Mouse (Mus musculus): ENCODE data around the gene Wbp1. TPM values are rescaled to one million over a fixed set of nuclear protein-coding genes. Genes with fewer than 3 reads are reported as not detected.
"Not testable (repeated sequence)": the region's sequence is repeated elsewhere in the genome, so short reads cannot be mapped to it uniquely, and the experiment has no call there.

Wbp1 gene
- 35.0 and 37.9 TPM in 2 replicates for polyA plus RNA-seq (2016; fragmentation: Nextera tagmentation; extraction: Ambion mirVana)

GRCm38 (mm10) chr6:83120930-83121862, at the start of gene Wbp1:
TSS of gene Wbp1 (minus strand) at chr6:83121559.
- H3K36me3 ChIP-seq, result peaks cover 42% of the 10 kb centered on the region
- peak within 1 kb of the TSS; percentile 95 for H3K4me2 ChIP-seq
- peak within 1 kb of the TSS; percentile 88 for H3K9ac ChIP-seq
- peak within 1 kb of the TSS; percentile 96 for H3K27ac ChIP-seq
- no peaks in the 10 kb centered on the region for H3K27me3 ChIP-seq (replicated peaks)
- no peaks in the 10 kb centered on the region for H3K9me3 ChIP-seq (replicated peaks)
- peak within 1 kb of the TSS; percentile 74 for H3K4me3 ChIP-seq
- peak; percentile 90 for ATAC-seq
- H3K4me1 ChIP-seq, result peaks cover 78% of the 10 kb centered on the region
- WGBS (ENCODE audit: insufficient replicate concordance), result under 1% methylated on average over 38 of the region's 38 CpGs

GRCm38 (mm10) chr6:83171063-83171462, 49.7 kb upstream of the Wbp1 start:
- Histone ChIP-seq H3K4me3 (no peak overlapping the region), H3K36me3 (peaks cover 8% of the 10 kb centered on the region; the same call in 1 of the 2 replicates), H3K27ac (no peak overlapping the region), H3K27me3 (replicated peaks) (no peaks in the 10 kb centered on the region), H3K4me2 (no peak overlapping the region), H3K9me3 (replicated peaks) (no peaks in the 10 kb centered on the region), H3K4me1 (peaks cover 42% of the 10 kb centered on the region), H3K9ac (no peak overlapping the region)
- no peak for ATAC-seq
- WGBS (ENCODE audit: insufficient replicate concordance), result 73% methylated on average over 5 of the region's 5 CpGs

- H3K4me1 ChIP-seq, result peaks cover 42% of the 10 kb centered on the region
- H3K27me3 ChIP-seq (replicated peaks), result no peaks in the 10 kb centered on the region
- H3K4me3 ChIP-seq, result no peak overlapping the region
- H3K9ac ChIP-seq, result no peak overlapping the region
- ATAC-seq, result no peak
- 77% methylated on average over 5 of the region's 5 CpGs for WGBS (ENCODE audit: insufficient replicate concordance)
- no peaks in the 10 kb centered on the region for H3K9me3 ChIP-seq (replicated peaks)
- H3K36me3 ChIP-seq, result 0 out of 2 replicates have a peak, but pooled peaks cover 3% of the 10 kb centered on the region
- H3K27ac ChIP-seq, result no peak overlapping the region
- H3K4me2 ChIP-seq, result no peak overlapping the region
Observed at GRCm38 (mm10) chr6:83169872-83170271, 48.5 kb upstream of the Wbp1 start.

- peak overlapping the region; percentile 93 for H3K9ac ChIP-seq
- under 1% methylated on average over 12 of the region's 12 CpGs for WGBS (ENCODE audit: insufficient replicate concordance)
- peak overlapping the region; percentile 88 for H3K4me3 ChIP-seq
- peaks cover 22% of the 10 kb centered on the region for H3K27me3 ChIP-seq (replicated peaks)
- H3K4me2 ChIP-seq, result peak overlapping the region; percentile 78
- 0 out of 2 replicates have a peak, but pooled peaks cover 3% of the 10 kb centered on the region for H3K36me3 ChIP-seq
- peak overlapping the region; percentile 81 for H3K27ac ChIP-seq
- peaks cover 56% of the 10 kb centered on the region for H3K4me1 ChIP-seq
- no peaks in the 10 kb centered on the region for H3K9me3 ChIP-seq (replicated peaks)
- peak; percentile 5 for ATAC-seq
Observed at GRCm38 (mm10) chr6:83166243-83166630, 44.9 kb upstream of the Wbp1 start.

- peaks cover 56% of the 10 kb centered on the region for H3K4me1 ChIP-seq
- H3K9ac ChIP-seq, result peak within 1 kb of the TSS; percentile 93
- H3K4me2 ChIP-seq, result peak within 1 kb of the TSS; percentile 78
- H3K27ac ChIP-seq, result peak within 1 kb of the TSS; percentile 81
- peaks cover 28% of the 10 kb centered on the region for H3K27me3 ChIP-seq (replicated peaks)
- 0 out of 2 replicates have a peak, but pooled peaks cover 3% of the 10 kb centered on the region for H3K36me3 ChIP-seq
- ATAC-seq, result peak; percentile 87
- WGBS (ENCODE audit: insufficient replicate concordance), result under 1% methylated on average over 57 of the region's 58 CpGs
- H3K4me3 ChIP-seq, result peak within 1 kb of the TSS; percentile 88
- no peaks in the 10 kb centered on the region for H3K9me3 ChIP-seq (replicated peaks)
Observed at GRCm38 (mm10) chr6:83165607-83166242, 44.4 kb upstream of the Wbp1 start, which contains the start of gene Dctn1. TSS of gene Dctn1 (plus strand) at chr6:83165920.

GRCm38 (mm10) chr6:83165026-83165606, 43.8 kb upstream of the Wbp1 start:
- Histone ChIP-seq H3K36me3 (0 out of 2 replicates have a peak, but pooled peaks cover 3% of the 10 kb centered on the region), H3K9ac (peak overlapping the region; percentile 93), H3K27me3 (replicated peaks) (peaks cover 34% of the 10 kb centered on the region), H3K9me3 (replicated peaks) (no peaks in the 10 kb centered on the region), H3K27ac (peak overlapping the region; percentile 81), H3K4me3 (peak overlapping the region; percentile 88), H3K4me1 (peaks cover 56% of the 10 kb centered on the region), H3K4me2 (peak overlapping the region; percentile 78)
- ATAC-seq, result peak; percentile 11; the same call in 1 of the 2 replicates
- 6% methylated on average over 6 of the region's 6 CpGs for WGBS (ENCODE audit: insufficient replicate concordance)

- Histone ChIP-seq H3K4me2 (peak overlapping the region; percentile 68), H3K27me3 (replicated peaks) (peaks cover 46% of the 10 kb centered on the region), H3K9me3 (replicated peaks) (no peaks in the 10 kb centered on the region), H3K4me3 (peak overlapping the region; percentile 42), H3K27ac (no peak overlapping the region), H3K36me3 (no peaks in the 10 kb centered on the region), H3K9ac (no peak overlapping the region), H3K4me1 (peaks cover 35% of the 10 kb centered on the region)
- WGBS (ENCODE audit: insufficient replicate concordance), result 2% methylated on average over 8 of the region's 8 CpGs
- ATAC-seq, result no peak
Observed at GRCm38 (mm10) chr6:83162701-83163100, 41.3 kb upstream of the Wbp1 start.

- peaks cover 29% of the 10 kb centered on the region for H3K4me1 ChIP-seq
- no peaks in the 10 kb centered on the region for H3K36me3 ChIP-seq
- H3K27ac ChIP-seq, result no peak overlapping the region
- H3K27me3 ChIP-seq (replicated peaks), result peaks cover 50% of the 10 kb centered on the region
- ATAC-seq, result no peak
- 1% methylated on average over 49 of the region's 49 CpGs for WGBS (ENCODE audit: insufficient replicate concordance)
- H3K4me3 ChIP-seq, result peak overlapping the region; percentile 42
- no peaks in the 10 kb centered on the region for H3K9me3 ChIP-seq (replicated peaks)
- H3K9ac ChIP-seq, result peak overlapping the region; percentile 45
- H3K4me2 ChIP-seq, result peak overlapping the region; percentile 68
Observed at GRCm38 (mm10) chr6:83161921-83162641, 40.7 kb upstream of the Wbp1 start.

- H3K27me3 ChIP-seq (replicated peaks), result peaks cover 55% of the 10 kb centered on the region
- no peaks in the 10 kb centered on the region for H3K9me3 ChIP-seq (replicated peaks)
- peaks cover 25% of the 10 kb centered on the region for H3K4me1 ChIP-seq
Observed at GRCm38 (mm10) chr6:83161442-83161841, 40.1 kb upstream of the Wbp1 start.

GRCm38 (mm10) chr6:83159456-83159855, 38.1 kb upstream of the Wbp1 start:
- Histone ChIP-seq H3K4me1 (peaks cover 28% of the 10 kb centered on the region), H3K27me3 (replicated peaks) (peaks cover 75% of the 10 kb centered on the region)
- not testable (repeated sequence) for H3K27ac ChIP-seq; H3K9me3 ChIP-seq (replicated peaks); H3K4me2 ChIP-seq; H3K36me3 ChIP-seq; ATAC-seq; H3K9ac ChIP-seq; H3K4me3 ChIP-seq
- WGBS (ENCODE audit: insufficient replicate concordance), result 17% methylated on average over 3 of the region's 3 CpGs

More at GRCm38 (mm10) chr6:83161442-83161841, 40.1 kb upstream of the Wbp1 start:
- peak overlapping the region; percentile 42 for H3K4me3 ChIP-seq
- H3K27ac ChIP-seq, result no peak overlapping the region
- H3K36me3 ChIP-seq, result no peaks in the 10 kb centered on the region
- peak overlapping the region; percentile 45; the same call in 1 of the 2 replicates for H3K9ac ChIP-seq
- peak overlapping the region; percentile 68 for H3K4me2 ChIP-seq
- WGBS (ENCODE audit: insufficient replicate concordance), result 8% methylated on average over 19 of the region's 19 CpGs
- no peak for ATAC-seq

GRCm38 (mm10) chr6:83156259-83156684, 34.9 kb upstream of the Wbp1 start, which contains the start of the genes Wdr54 and 1700003E16Rik:
TSS of gene Wdr54 (minus strand) at chr6:83156397.
TSS of gene 1700003E16Rik (plus strand) at chr6:83156404.
- Histone ChIP-seq H3K4me3 (peak within 1 kb of the TSS; percentile 55), H3K9me3 (replicated peaks) (no peaks in the 10 kb centered on the region), H3K27me3 (replicated peaks) (peaks cover 78% of the 10 kb centered on the region), H3K4me2 (peak within 1 kb of the TSS; percentile 84), H3K9ac (peak within 1 kb of the TSS; percentile 52), H3K27ac (no peak within 1 kb of the TSS), H3K36me3 (no peaks in the 10 kb centered on the region; the same call in 1 of the 2 replicates), H3K4me1 (peaks cover 22% of the 10 kb centered on the region)
- 3% methylated on average over 32 of the region's 32 CpGs for WGBS (ENCODE audit: insufficient replicate concordance)
- ATAC-seq, result 0 out of 2 replicates have a peak, but pooled peaks have one; percentile 40

Measured in liver, embryonic 12.5 days (tissue).